Mouse (Mus musculus) megakaryocyte, adult 5-6 weeks (primary cell): ENCODE results near the gene Lcor. TPM values are rescaled to one million over a fixed set of nuclear protein-coding genes. Genes with fewer than 3 reads are reported as not detected.

Source experiments
- ATAC-seq: 2 replicates; pipeline ENCODE4 v1.8.0; 2016; ENCODE audit warnings: mild to moderate bottlenecking, inconsistent platforms; ENCODE audit not compliant: poor library complexity, severe bottlenecking
- total RNA-seq, 2 experiments: library from RNA; stranded (forward) in 1 of 2; stranded (reverse) in 1 of 2; fragments of 153-499, 151-499 nt in 1 of 2; fragments of 221-1000, 200-1000 nt in 1 of 2; gene quantifications; 2 replicates each; pipeline versions ENCODE4 v1.2.3 to v1.2.4; 2015 to 2017

The Lcor gene
- total RNA-seq, 2 experiments from 2014 or later: 11.2 to 13.3 TPM

DNA sequence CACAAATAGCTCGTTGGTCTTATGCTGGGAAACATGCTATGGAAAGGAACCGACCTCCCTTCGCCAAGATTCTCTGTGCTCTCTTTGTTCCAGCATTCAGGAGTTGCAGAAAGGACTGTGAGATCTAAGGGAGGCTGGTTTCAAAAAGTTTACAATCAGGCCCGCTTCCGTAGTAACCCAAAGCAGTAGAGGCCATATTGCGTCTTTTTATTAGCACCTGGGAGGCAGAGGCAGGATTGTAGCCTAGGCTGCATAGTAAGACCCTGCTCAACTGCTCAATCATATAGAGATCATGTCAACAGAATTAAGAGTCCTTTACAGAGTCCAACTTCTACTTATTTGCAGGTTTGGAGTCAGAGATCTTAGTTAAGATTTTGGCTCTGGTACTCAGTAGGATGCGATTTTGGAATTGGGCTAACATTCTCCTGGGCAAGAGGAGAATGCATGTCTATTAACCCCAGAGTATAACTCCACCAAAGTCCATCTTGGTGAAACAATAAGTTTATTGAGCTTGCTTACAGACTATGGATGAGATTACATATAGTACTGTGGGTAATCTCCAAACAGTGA is 8.8 kb upstream of the Lcor start:
- no peak for ATAC-seq

DNA sequence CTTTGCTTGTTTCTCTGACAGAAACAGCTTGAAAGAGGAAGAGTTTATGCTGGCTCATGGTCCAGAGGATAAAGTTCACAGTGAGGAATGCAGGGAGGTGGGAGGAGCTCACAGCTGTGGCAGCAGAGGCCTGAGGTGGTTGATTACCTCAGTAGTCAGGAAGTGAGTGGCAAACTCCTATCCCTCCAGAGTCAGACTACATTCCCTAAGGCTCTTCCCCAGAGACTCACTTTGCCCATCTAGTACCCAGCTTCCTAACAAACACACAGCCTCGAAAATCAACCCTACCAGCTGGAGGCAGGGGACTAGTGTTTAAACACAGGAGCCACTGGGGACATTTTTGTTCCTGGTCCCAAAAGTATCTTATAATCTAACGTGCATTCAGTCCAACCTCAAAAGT is 7.5 kb upstream of the Lcor start:
- peak; percentile 100 for ATAC-seq

DNA sequence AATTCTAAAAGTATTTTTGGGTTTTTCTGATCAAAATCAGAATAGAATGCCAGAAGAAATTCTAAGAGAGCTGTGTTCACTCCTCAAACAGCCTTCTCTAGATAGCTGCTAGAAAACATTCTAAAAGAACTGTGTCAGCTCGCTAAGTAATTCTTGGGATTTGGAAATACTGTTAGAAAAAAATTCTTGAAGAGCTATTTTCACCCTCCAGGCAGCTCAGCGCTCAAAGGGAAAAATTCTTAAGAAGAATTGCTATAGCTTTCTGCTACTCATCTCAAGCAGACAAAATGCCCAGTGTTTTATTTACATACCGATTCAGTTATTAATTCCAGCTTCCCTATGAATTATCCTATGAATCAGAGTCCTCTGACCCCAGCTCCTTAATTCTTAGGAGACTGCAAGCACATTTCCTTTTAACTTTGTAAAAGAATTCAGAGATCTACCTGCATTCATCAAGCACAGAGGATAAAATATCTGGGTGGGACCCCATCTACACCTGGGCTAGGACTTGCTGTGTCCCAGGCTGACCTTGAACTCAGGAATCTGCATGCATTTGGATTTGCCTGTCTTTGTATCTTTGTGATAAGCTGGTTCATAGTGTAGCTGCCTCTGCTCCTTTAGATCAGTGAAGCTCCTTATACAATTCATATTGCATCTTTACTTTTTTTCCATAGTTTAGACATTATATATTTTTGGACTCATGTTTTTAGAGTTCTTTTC is 5.7 kb upstream of the Lcor start:
- no peak for ATAC-seq

DNA sequence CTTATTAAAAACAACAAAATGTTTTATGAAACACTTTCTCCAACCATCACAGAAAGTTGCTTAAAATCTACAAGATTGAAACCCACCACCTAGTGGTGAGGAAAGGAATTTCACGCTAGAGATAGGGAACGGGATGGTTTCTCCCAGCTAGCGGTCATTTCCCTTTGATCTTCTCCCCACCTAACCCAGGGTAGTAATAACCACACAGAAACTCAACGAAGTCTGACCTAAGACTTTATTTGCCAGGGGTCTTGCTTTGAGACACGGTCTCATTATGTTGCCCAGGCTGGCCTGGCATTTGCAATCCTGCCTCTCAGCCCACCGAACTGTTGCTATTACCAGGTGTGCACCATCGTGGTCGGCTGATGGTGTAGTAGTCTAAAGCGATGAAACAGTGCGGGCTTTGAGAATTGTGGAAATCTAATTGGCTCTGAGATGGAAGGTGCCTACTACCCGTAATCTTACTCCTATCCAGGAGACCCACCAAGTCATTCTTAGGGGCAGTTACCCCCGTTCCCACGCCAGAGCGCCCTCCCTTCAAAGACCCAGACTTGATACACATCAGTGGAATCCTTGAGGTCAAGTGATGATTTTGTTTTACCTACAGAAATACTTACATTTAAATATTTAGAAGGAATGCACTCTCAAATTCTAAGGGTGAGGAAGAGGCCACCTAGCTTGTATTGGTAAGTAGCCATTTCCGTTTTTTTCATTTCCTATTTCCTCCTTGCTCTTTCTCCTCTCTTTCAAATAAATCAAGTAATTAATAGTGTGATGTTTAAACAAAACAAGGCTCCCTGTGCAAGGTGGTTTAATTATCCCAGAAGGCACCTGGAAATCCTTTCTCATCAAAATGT is 1.2 kb upstream of the Lcor start:
- ATAC-seq: no peak

DNA sequence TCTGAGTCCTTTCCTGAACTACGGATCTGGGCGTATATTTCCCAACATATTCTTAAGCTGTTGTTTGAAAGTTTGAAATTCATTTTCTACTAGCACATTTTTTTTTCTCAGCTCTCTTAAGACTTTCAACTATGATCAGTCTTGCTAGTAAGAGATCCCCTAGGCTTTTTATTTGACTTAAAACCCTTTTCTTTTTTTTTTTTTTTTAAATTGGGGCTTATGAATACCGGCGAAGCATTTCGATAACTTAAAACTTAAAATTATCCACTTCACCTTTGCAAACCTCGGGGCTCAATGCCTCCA is 599 bp upstream of the Lcor start:
- ATAC-seq: no peak

DNA sequence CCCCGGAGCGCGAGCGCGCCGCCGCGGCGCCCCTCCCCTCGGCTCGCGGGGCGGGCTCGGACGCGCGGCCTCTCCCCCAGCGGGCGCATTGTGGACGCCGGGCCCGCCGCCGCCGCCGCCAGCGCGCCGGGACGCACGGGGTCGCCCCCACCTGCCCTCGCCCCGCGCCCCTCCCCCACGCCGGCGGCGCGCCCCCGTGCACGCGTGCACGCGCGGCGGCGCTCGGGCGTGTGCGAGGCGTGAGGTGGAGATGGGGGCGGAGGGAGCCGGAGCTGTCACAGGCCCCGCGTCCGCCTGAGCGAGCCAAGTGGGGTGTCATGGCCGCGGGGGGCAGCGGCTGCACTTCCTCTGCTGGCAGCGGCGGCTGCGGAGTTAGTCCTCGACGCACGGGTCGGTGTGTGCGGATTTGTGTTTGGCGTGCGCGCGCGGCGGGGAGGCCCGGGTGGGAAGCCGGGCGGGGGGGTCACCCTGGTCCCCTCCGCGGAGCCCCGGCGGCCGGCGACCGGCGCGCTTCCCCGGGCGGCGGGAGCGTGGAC is 540 bp downstream of the Lcor start:
- ATAC-seq: peak; percentile 72

DNA sequence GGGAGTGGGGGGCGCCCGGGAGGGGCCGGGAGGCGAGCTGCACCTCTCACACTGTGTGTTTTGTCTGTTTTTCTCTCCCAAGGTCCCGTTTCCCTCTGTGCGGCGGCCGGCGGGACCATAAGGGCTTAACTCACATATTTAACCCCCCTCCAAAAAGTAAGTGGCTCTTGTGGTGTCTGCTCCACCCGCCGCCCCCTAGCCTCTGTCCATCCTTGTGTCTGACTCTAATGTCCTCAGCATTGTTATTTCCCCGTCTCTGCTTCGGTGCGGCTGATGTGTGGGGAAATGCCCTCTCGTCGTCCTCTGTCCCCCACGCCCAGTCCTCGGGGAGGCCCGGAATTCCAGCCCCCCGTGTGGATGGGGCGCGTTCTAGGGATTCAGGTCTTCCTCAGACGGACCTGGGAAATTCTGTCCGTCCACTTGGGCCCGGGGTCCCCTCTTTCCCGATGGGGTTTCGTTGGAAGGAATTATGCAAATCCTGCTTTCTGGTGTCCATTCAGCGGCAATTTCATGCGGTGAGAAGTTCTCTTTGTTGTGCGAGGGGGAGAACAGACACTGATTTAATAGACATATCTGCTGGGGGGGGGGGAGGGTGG is 1.1 kb downstream of the Lcor start:
- ATAC-seq: no peak

DNA sequence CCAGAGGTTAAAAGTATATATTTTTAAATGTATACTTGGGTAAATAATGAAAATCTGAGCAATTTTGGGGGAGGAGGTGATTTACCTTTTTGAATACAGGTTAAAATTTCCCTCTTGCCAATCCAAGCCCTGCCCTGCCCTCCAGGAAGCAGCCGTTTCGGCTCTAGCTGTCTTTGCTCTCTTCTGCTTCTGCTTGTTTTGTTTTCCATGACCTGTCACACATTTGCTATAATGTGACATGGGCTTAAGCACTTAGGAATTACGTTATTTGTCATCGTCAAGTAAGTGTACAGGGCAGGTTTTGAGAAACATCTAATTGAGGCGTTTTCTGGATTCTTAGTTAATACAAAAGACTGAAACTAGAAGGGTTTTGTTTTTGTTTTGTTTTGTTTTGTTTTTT is 1.9 kb downstream of the Lcor start:
- ATAC-seq: no peak

DNA sequence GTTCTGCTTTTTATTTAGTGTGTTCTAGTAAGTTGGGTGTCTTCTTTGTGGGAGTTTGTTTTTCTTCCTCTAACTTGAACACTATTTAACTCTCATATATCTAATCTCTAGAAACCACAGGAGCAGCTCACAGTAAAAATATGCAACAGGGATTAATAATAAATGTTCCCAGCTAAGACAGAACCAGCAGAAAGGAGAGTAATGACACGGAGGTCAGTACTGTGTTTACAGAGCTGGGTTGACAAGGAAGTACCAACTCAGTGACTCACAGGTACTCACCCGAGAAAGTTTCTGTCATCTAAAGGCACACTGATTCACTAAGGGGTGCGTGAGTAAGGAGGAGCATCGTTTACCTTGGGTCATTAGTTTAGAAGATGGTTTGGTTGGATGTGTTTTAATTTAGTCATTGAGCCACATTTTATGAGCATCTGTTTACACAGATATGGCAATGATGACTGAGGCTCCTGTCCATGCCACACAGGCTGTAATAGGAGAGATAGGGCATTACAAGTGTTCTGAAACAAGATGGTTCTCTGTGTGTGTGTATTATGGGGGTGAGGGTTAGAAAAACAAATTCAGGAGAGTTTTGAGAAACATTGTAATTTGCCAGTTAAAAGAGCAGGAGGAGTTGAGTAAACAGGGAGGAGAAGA is 13.1 kb downstream of the Lcor start:
- 0 out of 2 replicates have a peak, but pooled peaks have one; percentile 45 for ATAC-seq

DNA sequence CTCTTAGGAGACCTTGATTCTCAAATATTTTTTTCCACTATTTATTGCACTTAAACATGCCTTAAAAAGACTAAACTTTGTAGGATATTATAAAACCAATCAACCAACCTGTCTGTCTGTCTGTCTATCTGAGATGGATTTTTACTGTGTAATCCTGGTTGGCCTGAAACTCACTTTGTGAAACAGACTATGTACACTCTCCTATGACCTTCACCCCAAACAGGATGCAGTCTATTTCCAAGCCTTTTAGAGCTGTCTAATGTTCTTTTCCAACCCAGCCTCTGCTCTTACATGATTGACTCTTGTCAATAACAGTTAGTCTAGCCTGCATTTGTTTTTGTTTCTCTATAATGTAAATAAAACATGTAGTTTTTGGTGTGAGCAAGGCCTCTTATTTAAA is 13.6 kb downstream of the Lcor start:
- ATAC-seq: no peak

DNA sequence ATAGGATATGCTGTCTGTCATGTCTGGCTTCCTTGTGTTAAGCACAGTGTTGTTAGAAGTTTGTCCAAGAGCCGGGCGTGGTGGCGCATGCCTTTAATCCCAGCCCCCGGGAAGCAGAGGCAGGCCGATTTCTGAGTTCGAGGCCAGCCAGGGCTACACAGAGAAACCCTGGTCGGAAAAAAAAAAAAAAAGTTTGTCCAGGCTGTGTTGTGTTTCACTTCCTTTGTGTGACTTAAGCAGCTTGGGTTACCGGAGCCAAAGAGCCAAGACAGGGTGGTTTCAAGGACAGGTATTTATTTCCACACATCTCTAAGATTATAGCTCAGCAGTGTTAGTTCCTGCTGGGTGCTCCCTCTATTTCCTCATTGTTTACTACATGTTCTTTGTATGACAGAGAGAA is 25.4 kb downstream of the Lcor start:
- ATAC-seq: no peak

DNA sequence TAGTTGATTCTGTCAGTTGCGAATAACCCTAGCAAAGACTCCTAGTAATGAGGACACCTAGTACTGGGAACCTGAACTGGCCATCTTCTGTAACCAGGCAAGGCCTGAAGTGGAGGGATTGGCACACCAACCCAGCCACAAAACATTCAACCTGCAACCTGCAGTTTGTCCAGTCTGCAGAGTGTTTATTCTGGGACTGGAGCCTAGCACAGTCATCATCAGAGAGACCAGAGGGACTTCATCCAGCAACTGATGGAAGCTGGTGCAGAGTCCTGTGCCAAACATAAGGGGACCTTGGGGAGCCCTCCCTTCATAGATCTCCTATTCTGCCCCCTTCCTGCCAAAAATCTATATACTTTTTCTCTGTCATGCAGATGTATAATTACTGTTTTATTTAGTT is 32.4 kb downstream of the Lcor start:
- ATAC-seq: no peak

DNA sequence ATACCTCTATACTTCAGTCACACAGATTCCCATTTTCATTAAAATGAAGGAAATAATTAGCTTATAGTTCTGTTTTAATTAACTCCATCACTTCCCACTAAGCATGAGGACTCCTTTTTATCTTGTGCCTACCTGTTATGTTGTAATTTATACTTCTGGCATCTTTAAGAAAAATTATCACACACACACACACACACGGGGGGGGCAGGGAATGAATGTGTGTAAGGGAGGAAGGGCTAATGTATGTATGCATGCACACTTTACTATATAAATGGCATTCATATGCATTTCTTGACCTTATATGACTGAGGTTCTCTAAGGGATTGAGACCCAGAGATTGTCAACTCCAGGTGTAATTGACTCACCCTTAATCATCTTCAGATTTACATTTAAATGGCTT is 33.1 kb downstream of the Lcor start:
- no peak for ATAC-seq

DNA sequence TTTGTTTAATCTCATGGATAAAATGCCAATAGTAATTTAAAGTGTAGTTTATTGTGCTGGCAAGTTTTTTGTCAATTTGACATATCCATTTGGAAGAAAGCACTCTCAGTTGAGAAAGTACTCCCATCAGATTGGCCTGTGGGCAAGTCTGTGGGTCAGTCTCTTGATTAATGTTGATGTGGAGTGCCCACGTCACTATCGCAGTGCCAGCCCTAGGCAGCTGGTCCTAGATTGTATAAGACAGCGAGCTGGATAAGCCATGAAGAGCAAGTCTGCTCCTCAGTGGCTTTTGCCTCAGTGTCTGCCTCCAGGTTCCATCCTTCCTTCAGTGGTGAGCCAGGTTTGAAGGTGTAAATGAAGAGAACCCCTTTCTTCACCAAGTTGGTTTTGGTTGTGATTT is 34.6 kb downstream of the Lcor start:
- no peak for ATAC-seq

DNA sequence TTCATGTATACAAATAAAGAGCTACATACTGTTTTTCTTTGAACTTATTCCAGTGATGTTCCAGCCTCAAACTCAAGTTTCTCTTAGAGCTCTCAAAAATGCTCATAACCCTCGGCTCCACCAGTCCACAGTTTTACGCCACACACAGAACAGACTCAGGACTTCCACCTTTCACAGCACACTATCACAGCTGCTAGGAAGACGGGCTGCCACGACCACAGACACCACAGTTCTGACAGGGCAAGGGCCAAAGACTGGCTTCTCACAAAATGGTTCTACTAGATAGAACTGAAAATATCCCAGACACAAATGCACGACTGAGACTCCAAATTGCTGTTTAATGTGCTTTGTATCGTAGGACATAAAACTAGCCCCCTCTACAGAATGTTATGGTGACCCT is 36.7 kb downstream of the Lcor start:
- ATAC-seq: no peak

DNA sequence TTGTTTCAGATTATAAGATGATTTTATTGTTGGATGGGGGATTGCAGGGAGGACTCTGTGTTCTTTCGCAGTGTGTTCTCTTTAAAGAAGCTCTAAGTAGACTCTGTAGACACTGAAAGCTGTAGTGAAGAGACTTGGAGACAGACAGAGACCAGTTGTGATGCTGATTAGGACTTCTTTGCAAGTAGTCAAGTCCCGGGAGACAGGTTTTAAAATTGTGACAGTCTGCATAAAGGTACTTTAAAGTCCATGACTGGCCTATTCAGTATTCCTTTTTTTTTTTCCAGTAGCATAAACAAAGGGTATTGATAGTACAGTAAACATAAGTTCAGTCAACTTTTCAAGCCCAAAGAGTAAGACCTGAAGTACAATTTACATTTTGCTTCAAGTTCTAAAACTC is 39.8 kb downstream of the Lcor start:
- ATAC-seq: no peak

DNA sequence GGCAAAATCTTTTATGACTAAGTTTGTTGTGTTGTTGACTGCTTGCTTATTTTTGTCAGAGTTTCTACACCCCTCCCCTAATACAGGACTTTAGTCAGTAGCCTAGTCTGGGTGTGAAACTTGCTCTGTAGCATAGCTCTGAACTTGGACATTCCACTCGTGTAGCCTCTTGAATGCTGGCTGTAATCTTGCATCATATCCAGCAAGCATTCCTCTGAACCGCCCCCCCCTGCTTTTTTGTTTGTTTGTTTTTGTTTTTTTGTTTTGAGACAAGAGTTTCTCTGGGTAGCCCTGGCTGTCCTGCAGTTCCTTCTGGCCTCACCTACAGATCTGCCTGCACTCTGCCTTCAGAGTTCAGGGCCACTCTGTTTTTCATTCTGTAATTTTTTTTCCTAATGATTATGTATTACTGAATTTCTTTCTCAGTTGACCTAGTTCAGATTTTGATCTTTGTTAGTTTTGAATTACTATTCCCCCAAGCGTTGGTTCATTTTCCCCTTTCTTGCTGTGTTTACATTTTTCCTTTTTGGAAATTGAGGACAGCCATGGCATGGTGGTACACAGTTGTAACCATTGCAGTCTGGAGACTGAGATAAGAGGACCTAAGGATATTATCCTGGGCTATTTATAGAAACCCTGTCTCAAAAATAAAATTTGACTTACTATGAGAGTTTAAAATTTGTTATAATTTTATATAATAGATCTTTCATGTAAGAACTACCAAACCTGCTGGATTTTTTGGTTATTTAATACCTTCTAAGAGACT is 41.5 kb downstream of the Lcor start:
- no peak for ATAC-seq

DNA sequence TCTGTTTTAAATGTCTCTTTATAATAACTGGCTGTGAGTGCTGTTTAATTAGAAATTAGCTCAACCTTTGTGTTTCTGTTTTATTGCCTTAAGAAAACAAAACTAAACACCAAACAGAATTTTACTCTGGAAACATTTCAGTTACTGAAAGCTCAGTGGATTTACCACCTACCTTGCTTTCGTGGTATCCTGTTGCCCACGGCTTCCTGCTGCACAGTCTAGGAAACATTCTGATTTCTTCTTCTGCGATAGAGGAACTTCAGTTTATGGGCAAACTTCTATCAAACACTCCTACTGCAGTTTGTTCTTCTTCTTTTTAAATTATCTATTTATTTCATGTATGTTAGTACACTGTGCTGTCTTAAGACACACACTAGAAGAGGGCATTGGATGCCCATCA is 46.7 kb downstream of the Lcor start:
- ATAC-seq: 0 out of 2 replicates have a peak, but pooled peaks have one; percentile 18

DNA sequence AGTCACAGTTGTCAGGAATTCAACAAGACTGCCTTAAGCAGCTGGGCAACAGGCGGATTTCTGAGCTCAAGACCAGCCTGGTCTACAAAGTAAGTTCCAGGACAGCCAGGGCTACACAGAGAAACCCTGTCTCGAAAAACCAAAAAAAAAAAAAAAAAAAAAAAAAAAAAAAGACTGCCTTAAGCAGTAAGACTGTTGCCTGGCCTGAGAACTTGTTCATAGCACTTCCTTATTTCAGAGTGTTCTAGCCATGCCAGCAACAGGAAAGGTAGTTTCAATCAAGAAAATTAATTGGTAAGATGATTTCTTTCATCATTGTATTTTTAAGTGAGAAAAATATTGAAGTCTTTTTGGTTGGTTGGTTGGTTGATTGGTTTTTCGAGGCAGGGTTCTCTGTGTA is 51.6 kb downstream of the Lcor start:
- no peak for ATAC-seq

DNA sequence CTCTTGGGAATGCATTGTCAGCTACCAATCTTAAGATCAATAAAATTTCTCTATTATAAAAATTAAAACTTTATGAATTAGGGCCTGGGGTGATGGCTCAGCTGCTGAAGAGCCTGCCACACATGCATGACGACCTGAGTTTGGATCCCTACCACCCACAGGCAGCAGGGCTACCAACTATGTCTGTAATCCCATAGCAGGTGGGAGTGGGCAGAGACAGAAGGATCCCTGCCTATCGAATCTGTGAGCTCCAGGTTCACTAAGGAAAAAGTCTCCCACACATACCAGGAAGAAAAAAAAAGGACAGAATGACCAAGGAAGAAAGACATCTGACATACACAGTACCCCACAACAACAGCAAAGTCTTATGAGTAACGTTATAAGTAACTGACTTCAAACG is 74.5 kb downstream of the Lcor start:
- ATAC-seq: no peak
